Mouse (Mus musculus): ENCODE measurements around the gene Btn1a1. TPM values are rescaled to one million over a fixed set of nuclear protein-coding genes. Genes with fewer than 3 reads are reported as not detected.

The Btn1a1 gene
- polyA plus RNA-seq, 1 experiment from 2014 or later = 0.06 TPM

DNA sequence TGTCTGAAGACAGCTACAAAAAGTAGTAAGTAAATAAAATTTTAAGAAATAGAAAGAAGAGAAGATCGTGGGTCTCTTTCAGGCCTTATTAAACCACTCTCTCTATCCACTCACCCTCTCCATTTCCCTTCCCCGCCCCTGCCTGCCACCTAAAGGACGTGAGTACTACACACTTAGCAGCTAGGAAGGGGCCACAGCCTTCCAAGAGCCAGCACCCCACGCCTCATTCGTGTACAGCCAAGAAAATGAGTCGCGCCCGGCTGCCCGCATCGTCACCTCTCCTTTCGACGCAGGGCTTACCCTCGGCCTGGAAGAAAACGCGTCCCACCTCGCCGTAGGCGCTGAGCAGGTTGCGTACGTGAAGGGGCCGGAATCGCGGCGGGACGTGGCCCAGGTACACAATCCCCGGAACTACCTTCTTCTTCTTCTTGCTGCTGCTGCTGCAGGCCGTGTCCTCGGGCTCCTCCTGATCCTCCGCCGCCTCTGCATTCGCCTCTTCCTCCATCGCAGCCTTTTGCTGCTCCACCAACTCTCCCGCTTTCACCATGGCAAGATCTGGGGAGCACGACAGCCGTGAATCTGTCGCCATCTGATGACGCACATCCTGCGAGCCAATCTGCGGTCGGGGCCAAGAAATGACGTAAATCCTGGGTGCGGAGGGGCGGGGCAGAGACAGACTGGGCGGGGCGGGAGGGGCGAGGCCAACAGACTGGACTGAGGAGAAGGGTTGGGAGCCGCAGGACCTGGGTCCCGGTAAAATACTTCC, 42.2 kb downstream of the Btn1a1 start, which contains the start of gene Abt1:
TSS of gene Abt1 (minus strand) at position 581 of the 766 bp plus-strand sequence.
- Histone ChIP-seq H3K9me3 (ENCODE audit: control insufficient read depth, low read length) (no peaks in the 10 kb centered on the region), H3K36me3 (ENCODE audit: control insufficient read depth, insufficient read depth) (peaks cover 8% of the 10 kb centered on the region; the same call in 1 of the 2 replicates), H3K4me1 (replicated peaks; ENCODE audit: control insufficient read depth, insufficient read depth, low read length) (peaks cover 20% of the 10 kb centered on the region), H3K27me3 (replicated peaks; ENCODE audit: control insufficient read depth, insufficient read depth, low read length) (no peaks in the 10 kb centered on the region), H3K9ac (replicated peaks; ENCODE audit: low read depth, low read length) (peak within 1 kb of the TSS; percentile 85), H3K27ac (ENCODE audit: low read length) (peak within 1 kb of the TSS; percentile 85), H3K4me2 (ENCODE audit: low read length) (peak within 1 kb of the TSS; percentile 95), H3K4me3 (replicated peaks; ENCODE audit: low read length) (peak within 1 kb of the TSS; percentile 91)
- under 1% methylated on average over 48 of the region's 48 CpGs for WGBS
- peak; percentile 76 for ATAC-seq

DNA sequence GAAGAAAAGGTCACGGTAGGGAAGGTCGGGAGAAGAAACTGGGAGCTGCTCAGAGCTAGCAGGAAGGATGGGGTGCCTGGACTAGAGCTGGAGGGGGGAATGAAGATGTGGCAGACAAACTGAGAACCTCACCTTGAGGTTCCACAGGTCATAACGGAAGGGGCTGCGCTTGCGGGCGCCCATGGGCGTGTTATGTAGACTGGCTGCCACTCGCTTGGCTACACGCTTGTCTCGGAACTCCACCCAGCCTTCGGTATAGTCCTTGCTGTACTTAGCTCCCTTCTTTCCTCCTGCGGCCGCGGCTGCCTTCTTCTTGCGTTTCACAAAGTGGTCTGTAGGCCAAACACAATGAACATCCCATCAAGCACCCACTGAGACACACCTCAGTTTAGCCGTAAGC, 43.4 kb downstream of the Btn1a1 start:
- H3K27me3 ChIP-seq (replicated peaks; ENCODE audit: control insufficient read depth, insufficient read depth, low read length) = no peaks in the 10 kb centered on the region
- no peak overlapping the region for H3K9ac ChIP-seq (replicated peaks; ENCODE audit: low read depth, low read length)
- no peak overlapping the region for H3K27ac ChIP-seq (ENCODE audit: low read length)
- no peak overlapping the region for H3K4me2 ChIP-seq (ENCODE audit: low read length)
- peaks cover 18% of the 10 kb centered on the region for H3K4me1 ChIP-seq (replicated peaks; ENCODE audit: control insufficient read depth, insufficient read depth, low read length)
- H3K9me3 ChIP-seq (ENCODE audit: control insufficient read depth, low read length) = no peaks in the 10 kb centered on the region
- H3K36me3 ChIP-seq (ENCODE audit: control insufficient read depth, insufficient read depth) = peaks cover 8% of the 10 kb centered on the region; the same call in 1 of the 2 replicates
- WGBS = 95% methylated on average over 16 of the region's 16 CpGs
- no peak overlapping the region for H3K4me3 ChIP-seq (replicated peaks; ENCODE audit: low read length)
- ATAC-seq = no peak

GRCm38 (mm10) chr13:23412630-23413521, 52.8 kb downstream of the Btn1a1 start:
- Histone ChIP-seq H3K9me3 (ENCODE audit: control insufficient read depth, low read length) (no peaks in the 10 kb centered on the region), H3K9ac (replicated peaks; ENCODE audit: low read depth, low read length) (peak overlapping the region; percentile 48), H3K27ac (ENCODE audit: low read length) (no peak overlapping the region), H3K4me1 (replicated peaks; ENCODE audit: control insufficient read depth, insufficient read depth, low read length) (peaks cover 7% of the 10 kb centered on the region), H3K4me3 (replicated peaks; ENCODE audit: low read length) (peak overlapping the region; percentile 51), H3K4me2 (ENCODE audit: low read length) (peak overlapping the region; percentile 68), H3K27me3 (replicated peaks; ENCODE audit: control insufficient read depth, insufficient read depth, low read length) (peaks cover 8% of the 10 kb centered on the region), H3K36me3 (ENCODE audit: control insufficient read depth, insufficient read depth) (no peaks in the 10 kb centered on the region)
- peak; percentile 88 for ATAC-seq
- WGBS = 3% methylated on average over 28 of the region's 28 CpGs

DNA sequence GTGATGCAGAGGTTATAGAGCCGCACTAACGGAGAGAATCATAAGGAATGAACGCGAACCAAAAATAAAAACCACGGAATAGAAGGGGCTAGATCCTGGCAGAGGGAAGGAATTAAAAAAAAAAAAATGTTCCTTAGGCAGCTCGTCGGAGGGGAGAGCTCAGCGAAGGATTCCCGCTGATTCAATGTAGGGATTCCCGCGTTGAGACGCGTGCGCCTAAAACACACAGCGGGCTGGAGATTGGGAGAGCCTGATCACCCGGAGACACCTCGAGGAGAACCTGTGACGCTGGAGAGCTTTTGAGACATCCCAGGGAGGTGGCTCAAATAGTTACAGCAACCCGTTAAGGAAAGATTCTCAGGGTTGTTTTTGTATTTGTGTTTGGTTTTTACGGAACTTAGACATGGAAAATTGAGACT, 53.5 kb downstream of the Btn1a1 start:
- H3K9ac ChIP-seq (replicated peaks; ENCODE audit: low read depth, low read length) = peak overlapping the region; percentile 48
- H3K4me2 ChIP-seq (ENCODE audit: low read length) = peak overlapping the region; percentile 68
- peak; percentile 47 for ATAC-seq
- peaks cover 8% of the 10 kb centered on the region for H3K27me3 ChIP-seq (replicated peaks; ENCODE audit: control insufficient read depth, insufficient read depth, low read length)
- no peaks in the 10 kb centered on the region for H3K36me3 ChIP-seq (ENCODE audit: control insufficient read depth, insufficient read depth)
- peaks cover 7% of the 10 kb centered on the region for H3K4me1 ChIP-seq (replicated peaks; ENCODE audit: control insufficient read depth, insufficient read depth, low read length)
- H3K9me3 ChIP-seq (ENCODE audit: control insufficient read depth, low read length) = no peaks in the 10 kb centered on the region
- H3K4me3 ChIP-seq (replicated peaks; ENCODE audit: low read length) = peak overlapping the region; percentile 51
- no peak overlapping the region for H3K27ac ChIP-seq (ENCODE audit: low read length)
- under 1% methylated on average over 20 of the region's 20 CpGs for WGBS

GRCm38 (mm10) chr13:23411311-23412210, 54.1 kb downstream of the Btn1a1 start:
- H3K4me3 ChIP-seq (replicated peaks; ENCODE audit: low read length) = peak overlapping the region; percentile 51
- peak; percentile 54 for ATAC-seq
- peaks cover 8% of the 10 kb centered on the region for H3K27me3 ChIP-seq (replicated peaks; ENCODE audit: control insufficient read depth, insufficient read depth, low read length)
- no peak overlapping the region for H3K9ac ChIP-seq (replicated peaks; ENCODE audit: low read depth, low read length)
- H3K27ac ChIP-seq (ENCODE audit: low read length) = no peak overlapping the region
- peaks cover 7% of the 10 kb centered on the region for H3K4me1 ChIP-seq (replicated peaks; ENCODE audit: control insufficient read depth, insufficient read depth, low read length)
- peak overlapping the region; percentile 68 for H3K4me2 ChIP-seq (ENCODE audit: low read length)
- 6% methylated on average over 29 of the region's 29 CpGs for WGBS
- H3K36me3 ChIP-seq (ENCODE audit: control insufficient read depth, insufficient read depth) = no peaks in the 10 kb centered on the region
- no peaks in the 10 kb centered on the region for H3K9me3 ChIP-seq (ENCODE audit: control insufficient read depth, low read length)

DNA sequence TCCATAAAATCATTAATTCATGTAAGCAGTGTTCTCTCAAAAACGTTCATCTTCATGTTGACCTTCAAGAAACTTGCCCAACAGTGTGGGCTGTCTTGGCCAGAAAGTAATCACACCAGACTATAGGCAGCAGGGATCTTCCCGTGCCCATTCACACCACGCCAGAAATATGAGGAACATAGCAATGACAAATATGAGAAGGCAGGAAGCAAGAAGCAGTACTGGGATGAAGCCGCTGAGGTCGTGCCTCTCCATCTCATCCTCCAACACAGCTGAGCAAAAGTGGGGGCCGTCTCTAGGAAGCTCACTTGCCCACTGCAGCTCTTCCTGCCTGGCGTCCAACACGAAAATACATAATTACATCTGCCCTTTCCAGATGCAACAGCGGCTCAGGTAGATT, 55.1 kb downstream of the Btn1a1 start:
- peaks cover 7% of the 10 kb centered on the region for H3K4me1 ChIP-seq (replicated peaks; ENCODE audit: control insufficient read depth, insufficient read depth, low read length)
- no peak overlapping the region for H3K4me3 ChIP-seq (replicated peaks; ENCODE audit: low read length)
- H3K9me3 ChIP-seq (ENCODE audit: control insufficient read depth, low read length) = no peaks in the 10 kb centered on the region
- 75% methylated on average over 9 of the region's 9 CpGs for WGBS
- no peak overlapping the region for H3K4me2 ChIP-seq (ENCODE audit: low read length)
- H3K27me3 ChIP-seq (replicated peaks; ENCODE audit: control insufficient read depth, insufficient read depth, low read length) = peaks cover 11% of the 10 kb centered on the region
- ATAC-seq = no peak
- no peak overlapping the region for H3K9ac ChIP-seq (replicated peaks; ENCODE audit: low read depth, low read length)
- no peaks in the 10 kb centered on the region for H3K36me3 ChIP-seq (ENCODE audit: control insufficient read depth, insufficient read depth)
- H3K27ac ChIP-seq (ENCODE audit: low read length) = no peak overlapping the region

Other genes with a start within 250 kb of the Btn1a1 start
- not detected in 2 replicates for gene Vmn1r222, start 230.0 kb downstream of the Btn1a1 start, polyA plus RNA-seq (2015; fragmentation: Nextera tagmentation; extraction: Ambion mirVana)
- gene Vmn1r223, start 218.8 kb downstream of the Btn1a1 start, polyA plus RNA-seq (2015; fragmentation: Nextera tagmentation; extraction: Ambion mirVana) = not detected in 2 replicates
- 62.5 and 72.6 TPM in 2 replicates for gene Zfp322a, start 96.7 kb downstream of the Btn1a1 start, polyA plus RNA-seq (2015; fragmentation: Nextera tagmentation; extraction: Ambion mirVana)
- gene Abt1, start 42.0 kb downstream of the Btn1a1 start, polyA plus RNA-seq (2015; fragmentation: Nextera tagmentation; extraction: Ambion mirVana) = 12.7 and 13.0 TPM in 2 replicates
- 0.18 TPM in 1 of 2 replicates, not detected in the other for gene Btn2a2, start 23.0 kb upstream of the Btn1a1 start, polyA plus RNA-seq (2015; fragmentation: Nextera tagmentation; extraction: Ambion mirVana)
- gene Hist1h4h, start 65.1 kb upstream of the Btn1a1 start, polyA plus RNA-seq (2015; fragmentation: Nextera tagmentation; extraction: Ambion mirVana) = 2.9 and 4.6 TPM in 2 replicates
- gene Hist1h2af, start 68.0 kb upstream of the Btn1a1 start, polyA plus RNA-seq (2015; fragmentation: Nextera tagmentation; extraction: Ambion mirVana) = not detected in 2 replicates
- gene Hist1h3g, start 69.5 kb upstream of the Btn1a1 start, polyA plus RNA-seq (2015; fragmentation: Nextera tagmentation; extraction: Ambion mirVana) = 1.5 and 3.2 TPM in 2 replicates
- 0.23 and 0.47 TPM in 2 replicates for gene Hist1h2bh, start 77.5 kb upstream of the Btn1a1 start, polyA plus RNA-seq (2015; fragmentation: Nextera tagmentation; extraction: Ambion mirVana)
- gene Hist1h3f, start 78.2 kb upstream of the Btn1a1 start, polyA plus RNA-seq (2015; fragmentation: Nextera tagmentation; extraction: Ambion mirVana) = 0.30 and 0.61 TPM in 2 replicates
- not detected in 2 replicates for gene Hist1h4f, start 85.7 kb upstream of the Btn1a1 start, polyA plus RNA-seq (2015; fragmentation: Nextera tagmentation; extraction: Ambion mirVana)
- gene Hist1h1d, start 87.4 kb upstream of the Btn1a1 start, polyA plus RNA-seq (2015; fragmentation: Nextera tagmentation; extraction: Ambion mirVana) = 0.15 and 0.22 TPM in 2 replicates
- 2.0 and 3.4 TPM in 2 replicates for gene Hist1h3e, start 96.5 kb upstream of the Btn1a1 start, polyA plus RNA-seq (2015; fragmentation: Nextera tagmentation; extraction: Ambion mirVana)
- gene Hist1h2ae, start 105.3 kb upstream of the Btn1a1 start, polyA plus RNA-seq (2015; fragmentation: Nextera tagmentation; extraction: Ambion mirVana) = 33.0 and 46.2 TPM in 2 replicates
- gene Hist1h2bg, start 105.5 kb upstream of the Btn1a1 start, polyA plus RNA-seq (2015; fragmentation: Nextera tagmentation; extraction: Ambion mirVana) = 2.1 and 6.2 TPM in 2 replicates
- gene Hist1h2bf, start 108.3 kb upstream of the Btn1a1 start, polyA plus RNA-seq (2015; fragmentation: Nextera tagmentation; extraction: Ambion mirVana) = 2.1 and 2.6 TPM in 2 replicates
- gene Hist1h2ad, start 108.5 kb upstream of the Btn1a1 start, polyA plus RNA-seq (2015; fragmentation: Nextera tagmentation; extraction: Ambion mirVana) = 1.2 and 3.4 TPM in 2 replicates
- gene Hist1h3d, start 109.9 kb upstream of the Btn1a1 start, polyA plus RNA-seq (2015; fragmentation: Nextera tagmentation; extraction: Ambion mirVana) = 2.2 and 2.8 TPM in 2 replicates
- 51.0 and 59.0 TPM in 2 replicates for gene Hist1h4d, start 115.7 kb upstream of the Btn1a1 start, polyA plus RNA-seq (2015; fragmentation: Nextera tagmentation; extraction: Ambion mirVana)
- gene Hist1h2be, start 155.2 kb upstream of the Btn1a1 start, polyA plus RNA-seq (2015; fragmentation: Nextera tagmentation; extraction: Ambion mirVana) = 2.0 and 2.6 TPM in 2 replicates
- gene Hist1h1e, start 156.7 kb upstream of the Btn1a1 start, polyA plus RNA-seq (2015; fragmentation: Nextera tagmentation; extraction: Ambion mirVana) = 7.0 and 9.9 TPM in 2 replicates
- 0.80 and 0.83 TPM in 2 replicates for gene Hist1h2ac, start 218.0 kb upstream of the Btn1a1 start, polyA plus RNA-seq (2015; fragmentation: Nextera tagmentation; extraction: Ambion mirVana)
- gene Hist1h2bc, start 218.3 kb upstream of the Btn1a1 start, polyA plus RNA-seq (2015; fragmentation: Nextera tagmentation; extraction: Ambion mirVana) = 27.2 and 35.5 TPM in 2 replicates
- gene Hist1h1t, start 229.9 kb upstream of the Btn1a1 start, polyA plus RNA-seq (2015; fragmentation: Nextera tagmentation; extraction: Ambion mirVana) = not detected in 2 replicates
- gene Hist1h4c, start 232.6 kb upstream of the Btn1a1 start, polyA plus RNA-seq (2015; fragmentation: Nextera tagmentation; extraction: Ambion mirVana) = 2.1 and 2.2 TPM in 2 replicates
- 2.1 and 3.3 TPM in 2 replicates for gene Hfe, start 245.0 kb upstream of the Btn1a1 start, polyA plus RNA-seq (2015; fragmentation: Nextera tagmentation; extraction: Ambion mirVana)

Data from forebrain, embryonic 16.5 days (tissue).